Comparison of ENCODE assay signal across 24 mouse cellular contexts in the genomic region with DNA sequence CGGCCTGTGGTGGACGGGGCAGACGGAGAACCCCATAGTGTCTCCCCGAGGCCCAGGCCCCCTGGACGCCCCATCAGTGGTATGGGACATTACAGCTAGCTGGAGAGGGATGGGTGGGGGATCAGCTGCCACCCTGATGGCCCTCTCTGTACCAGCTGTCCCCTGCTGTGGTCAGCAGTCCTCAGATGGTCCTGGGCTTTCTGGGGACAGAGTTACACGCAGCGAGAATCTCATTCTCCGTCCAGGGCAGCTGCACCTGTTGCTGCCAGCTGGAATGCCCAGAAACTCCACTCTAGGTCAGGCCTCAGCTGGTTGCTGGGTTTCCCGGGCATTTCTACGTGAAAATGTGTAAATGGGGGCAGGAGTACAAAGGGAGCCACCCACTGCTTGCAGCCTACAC. TPM values are rescaled to one million over a fixed set of nuclear protein-coding genes. Genes with fewer than 3 reads are reported as not detected.
"Had no signal": no experiment of that assay in that cellular context is flagged by ENCODE, and none has a peak within 500 bp of the region (broad histone marks: within the 10 kb centered on the region; RNA-seq: fewer than 3 reads in every experiment).

No protein-coding gene starts in this region.

- ATAC-seq: inflammation-experienced regulatory T-cells, adult 6 months; intestine, embryonic 15.5 days; intestine, postnatal 0 days had no signal

- DNase-seq: gastrocnemius, postnatal 36 days; heart, adult 18-20 months; heart, postnatal 10 days; heart, postnatal 4 days; kidney, adult 18-20 months; kidney, adult 8-10 months; kidney, postnatal 10 days; kidney, postnatal 25 days; kidney, postnatal 4 days; liver; liver, embryonic 13.5 days had no signal

- H3K4me2 ChIP-seq: heart, embryonic 12.5 days; hindbrain, embryonic 12.5 days; hindbrain, embryonic 14.5 days; intestine, embryonic 15.5 days; limb, embryonic 13.5 days; liver, embryonic 11.5 days; liver, embryonic 13.5 days; liver, embryonic 15.5 days had no signal

- H3K9me3 ChIP-seq: heart, embryonic 10.5 days; heart, embryonic 12.5 days; hindbrain, embryonic 10.5 days; hindbrain, embryonic 12.5 days; intestine, embryonic 15.5 days; limb, embryonic 13.5 days; liver, embryonic 13.5 days; liver, embryonic 15.5 days had no signal

- H3K4me3 ChIP-seq: heart, embryonic 10.5 days; heart, embryonic 12.5 days; hindbrain, embryonic 10.5 days; hindbrain, embryonic 12.5 days; intestine, embryonic 15.5 days; layer of hippocampus, adult 2 months; left cerebral cortex, adult 2 months; limb, embryonic 13.5 days; liver, embryonic 13.5 days; liver, embryonic 15.5 days had no signal

- H3K27ac ChIP-seq: heart, embryonic 10.5 days; hindbrain, embryonic 10.5 days; hindbrain, embryonic 12.5 days; hindbrain, embryonic 14.5 days; intestine, embryonic 15.5 days; layer of hippocampus, adult 2 months; left cerebral cortex, adult 2 months; limb, embryonic 13.5 days; liver, embryonic 13.5 days; liver, embryonic 15.5 days had no signal

- H3K4me1 ChIP-seq: heart, embryonic 12.5 days; hindbrain, embryonic 10.5 days; hindbrain, embryonic 12.5 days; intestine, embryonic 15.5 days; limb, embryonic 13.5 days had no signal

- H3K27me3 ChIP-seq: heart, embryonic 12.5 days; hindbrain, embryonic 12.5 days; intestine, embryonic 15.5 days; limb, embryonic 13.5 days; liver, embryonic 13.5 days; liver, embryonic 15.5 days had no signal

- H3K9ac ChIP-seq: heart, embryonic 12.5 days; hindbrain, embryonic 12.5 days; hindbrain, embryonic 14.5 days; intestine, embryonic 15.5 days; limb, embryonic 13.5 days; liver, embryonic 13.5 days; liver, embryonic 15.5 days had no signal

RNA-seq across cellular contexts. Expression of gene Creb3l3, which starts 21.0 kb away (rescaled TPM):
- polyA plus RNA-seq: inflammation-experienced regulatory T-cells, adult 6 months had no signal
